Mouse (Mus musculus): Measurements from ENCODE around the gene Ceacam9.

DNA sequence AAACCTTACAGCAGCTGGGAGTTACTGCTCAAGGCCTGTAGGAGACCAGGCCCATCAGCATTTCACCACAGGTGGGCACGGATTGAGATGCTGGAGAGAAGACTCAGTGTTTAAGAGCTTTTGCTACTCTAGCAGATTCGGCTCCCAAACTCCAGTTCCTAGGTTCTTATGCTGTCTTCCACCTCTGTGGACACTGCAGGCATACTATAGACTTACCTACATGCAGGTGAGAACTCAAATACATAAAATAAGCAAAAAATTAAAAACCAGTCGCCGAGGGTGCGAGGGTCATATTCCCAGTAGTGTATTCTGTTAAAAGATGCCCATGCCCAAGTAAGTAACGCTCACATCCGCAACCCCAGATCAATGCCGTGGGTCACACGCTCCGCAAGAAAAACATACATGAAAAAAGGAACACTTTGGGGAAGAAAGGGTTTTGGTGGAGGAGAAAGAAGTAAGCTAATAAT, 15.9 kb downstream of the Ceacam9 start:
- no peak for TF ChIP-seq CTCF (IDR thresholded peaks at IDR 0.05; ENCODE audit: low read depth)
- TF ChIP-seq EP300 (IDR thresholded peaks at IDR 0.05; ENCODE audit: low read depth), result no peak

All from liver, postnatal 0 days (tissue).